Mouse (Mus musculus): ENCODE results near the gene Tesk1. TPM values are rescaled to one million over a fixed set of nuclear protein-coding genes. Genes with fewer than 3 reads are reported as not detected.

Tesk1 gene
- 82.2 and 96.7 TPM in 2 replicates for polyA plus RNA-seq (2012; rRNA removed; ENCODE audit: low replicate concordance)

DNA sequence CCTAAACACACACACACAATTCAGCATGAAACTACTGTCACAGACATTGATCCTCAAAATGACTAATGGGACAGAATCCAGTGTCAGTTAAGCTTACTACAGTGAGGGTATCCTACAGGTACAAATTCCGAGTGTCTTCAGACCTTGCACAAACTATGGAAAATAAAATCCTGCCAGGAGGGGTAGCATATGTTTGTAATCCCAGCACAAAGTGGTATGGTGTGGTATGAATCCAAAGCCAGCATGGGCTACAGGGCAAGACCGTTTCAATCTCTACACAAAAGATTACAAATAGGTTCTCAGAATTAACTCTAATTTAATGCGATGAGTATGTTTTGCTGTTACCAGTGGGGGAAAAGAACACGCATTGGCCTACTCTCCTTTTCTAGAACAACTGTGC, at the start of gene Tesk1:
TSS of gene Tesk1 (plus strand) at position 301 of the 400 bp plus-strand sequence.

DNA sequence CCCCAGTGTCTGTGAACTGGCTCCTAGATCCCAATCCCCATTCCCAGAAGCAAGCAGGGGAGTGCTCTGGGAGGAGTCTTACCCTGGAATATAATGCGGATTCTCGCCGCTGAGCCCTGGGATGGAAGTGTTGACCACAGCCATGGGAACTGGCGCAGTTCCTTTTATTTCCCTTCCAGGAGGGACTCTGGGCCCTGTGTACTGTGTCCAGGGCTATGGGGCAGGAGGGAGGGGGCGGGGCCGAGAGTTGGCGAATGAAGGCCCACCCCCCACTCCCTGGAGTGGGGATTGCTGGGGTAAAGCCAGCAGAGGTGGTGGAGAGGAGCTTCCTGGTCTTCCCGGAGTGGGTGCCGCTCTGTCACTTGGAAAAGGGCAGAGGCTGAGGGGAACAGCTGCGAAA, 12.8 kb upstream of the Tesk1 start, which contains the start of gene Fam166b:
TSS of gene Fam166b (minus strand) at position 189 of the 400 bp plus-strand sequence.

DNA sequence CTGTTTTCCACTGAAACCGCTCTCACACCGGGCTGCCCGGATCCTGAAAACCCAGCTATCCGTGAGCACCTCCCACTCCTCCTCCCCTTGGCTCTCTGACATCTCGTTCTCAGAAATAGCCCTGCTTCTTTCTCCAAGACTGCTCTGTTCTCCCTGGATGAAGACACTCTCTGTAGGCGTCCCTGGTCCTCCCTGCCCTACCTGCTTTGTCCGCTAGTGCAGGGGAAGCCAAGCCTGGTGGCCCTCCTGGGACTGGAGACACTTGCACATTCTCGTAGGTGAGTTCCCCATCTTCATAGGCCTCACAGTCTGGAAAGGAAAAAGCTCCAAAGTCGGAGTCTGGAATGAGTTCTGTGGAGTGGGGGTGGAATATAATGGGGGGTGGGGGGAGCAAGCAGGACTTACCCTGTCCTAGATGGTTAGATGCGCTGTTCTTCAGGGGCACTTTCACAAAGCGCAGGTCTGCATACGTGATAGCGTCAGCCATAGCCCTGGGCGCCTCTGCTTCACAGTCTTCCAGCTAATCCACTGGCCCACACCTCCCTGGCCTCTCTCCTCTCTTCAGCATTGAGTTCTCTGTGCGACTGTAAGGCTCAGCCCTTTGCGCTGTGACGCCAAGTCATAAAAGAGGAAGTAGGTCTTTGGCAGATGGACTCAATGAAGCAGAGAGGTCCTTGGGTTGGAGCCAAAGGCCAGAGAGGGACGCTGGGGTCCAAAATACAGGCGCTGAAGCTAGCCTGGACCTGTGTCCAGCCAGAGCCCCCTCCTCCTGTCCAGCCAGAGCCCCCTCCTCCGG, 12.5 kb downstream of the Tesk1 start, which contains the start of gene Cd72:
TSS of gene Cd72 (minus strand) at position 588 of the 796 bp plus-strand sequence.

DNA sequence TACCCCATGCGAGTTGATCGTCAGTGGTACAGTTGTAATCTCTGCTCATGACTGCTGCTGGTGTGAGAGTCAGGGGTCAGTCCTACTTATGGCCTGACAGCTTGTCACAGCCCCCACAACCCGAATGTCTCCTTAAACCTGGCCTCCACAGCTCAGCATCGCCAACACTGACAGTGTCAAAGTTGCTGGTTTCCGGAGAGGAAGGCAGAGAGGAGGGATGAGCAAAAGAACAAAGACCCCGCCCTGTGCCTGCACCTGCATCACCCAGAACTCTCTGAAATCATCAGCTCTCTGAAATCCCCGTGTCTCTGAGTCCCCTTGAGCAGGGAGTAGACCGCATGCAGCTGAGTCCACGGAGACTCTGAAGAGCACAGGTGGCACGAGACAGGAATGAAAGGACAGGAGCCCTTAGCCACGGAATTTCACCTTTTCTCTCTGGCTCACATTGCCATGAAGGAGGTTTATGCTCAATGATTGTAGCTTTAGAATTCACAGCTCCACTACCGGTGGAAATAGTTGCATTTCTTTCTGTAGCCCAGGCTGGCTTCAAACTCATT, 41.9 kb downstream of the Tesk1 start, which contains the start of gene Sit1:
TSS of gene Sit1 (minus strand) at position 200 of the 557 bp plus-strand sequence.

GRCm38 (mm10) chr4:43492821-43493185, 51.1 kb downstream of the Tesk1 start, which contains the start of gene Ccdc107:
Gene Ccdc107, plus strand, starts transcription at chr4:43492900.

Other genes starting within 250 kb of the Tesk1 start
- not detected in 2 replicates for gene Atp8b5, start 174.8 kb upstream of the Tesk1 start, polyA plus RNA-seq (2012; rRNA removed; ENCODE audit: low replicate concordance)
- gene Rusc2, start 60.0 kb upstream of the Tesk1 start, polyA plus RNA-seq (2012; rRNA removed; ENCODE audit: low replicate concordance) = 8.1 and 9.9 TPM in 2 replicates
- gene Fam166b, start 12.8 kb upstream of the Tesk1 start, polyA plus RNA-seq (2012; rRNA removed; ENCODE audit: low replicate concordance) = 0.15 and 0.32 TPM in 2 replicates
- gene Cd72, start 12.7 kb downstream of the Tesk1 start, polyA plus RNA-seq (2012; rRNA removed; ENCODE audit: low replicate concordance) = 2.3 and 3.4 TPM in 2 replicates
- gene Sit1, start 41.8 kb downstream of the Tesk1 start, polyA plus RNA-seq (2012; rRNA removed; ENCODE audit: low replicate concordance) = 1.0 and 1.3 TPM in 2 replicates
- 470 and 876 TPM in 2 replicates for gene Ccdc107, start 51.0 kb downstream of the Tesk1 start, polyA plus RNA-seq (2012; rRNA removed; ENCODE audit: low replicate concordance)
- 41.0 and 46.8 TPM in 2 replicates for gene Arhgef39, start 57.8 kb downstream of the Tesk1 start, polyA plus RNA-seq (2012; rRNA removed; ENCODE audit: low replicate concordance)
- gene Car9, start 65.0 kb downstream of the Tesk1 start, polyA plus RNA-seq (2012; rRNA removed; ENCODE audit: low replicate concordance) = 55.7 and 182 TPM in 2 replicates
- 26.4 and 45.4 TPM in 2 replicates for gene Tpm2, start 81.8 kb downstream of the Tesk1 start, polyA plus RNA-seq (2012; rRNA removed; ENCODE audit: low replicate concordance)
- 123 and 169 TPM in 2 replicates for gene Creb3, start 120.4 kb downstream of the Tesk1 start, polyA plus RNA-seq (2012; rRNA removed; ENCODE audit: low replicate concordance)
- 45.3 and 46.9 TPM in 2 replicates for gene Tln1, start 120.8 kb downstream of the Tesk1 start, polyA plus RNA-seq (2012; rRNA removed; ENCODE audit: low replicate concordance)
- 27.0 and 43.1 TPM in 2 replicates for gene Rgp1, start 136.8 kb downstream of the Tesk1 start, polyA plus RNA-seq (2012; rRNA removed; ENCODE audit: low replicate concordance)
- gene Gba2, start 136.9 kb downstream of the Tesk1 start, polyA plus RNA-seq (2012; rRNA removed; ENCODE audit: low replicate concordance) = 6.5 and 8.3 TPM in 2 replicates
- 0.26 TPM in 1 of 2 replicates, not detected in the other for gene Msmp, start 142.6 kb downstream of the Tesk1 start, polyA plus RNA-seq (2012; rRNA removed; ENCODE audit: low replicate concordance)
- gene Npr2, start 190.0 kb downstream of the Tesk1 start, polyA plus RNA-seq (2012; rRNA removed; ENCODE audit: low replicate concordance) = 4.7 and 10.2 TPM in 2 replicates
- gene Spag8, start 211.7 kb downstream of the Tesk1 start, polyA plus RNA-seq (2012; rRNA removed; ENCODE audit: low replicate concordance) = 0.52 and 0.68 TPM in 2 replicates
- 62.8 and 89.1 TPM in 2 replicates for gene Hint2, start 214.5 kb downstream of the Tesk1 start, polyA plus RNA-seq (2012; rRNA removed; ENCODE audit: low replicate concordance)
- 4.5 and 6.5 TPM in 2 replicates for gene Tmem8b, start 227.0 kb downstream of the Tesk1 start, polyA plus RNA-seq (2012; rRNA removed; ENCODE audit: low replicate concordance)
- not detected in 2 replicates for gene Fam221b, start 227.2 kb downstream of the Tesk1 start, polyA plus RNA-seq (2012; rRNA removed; ENCODE audit: low replicate concordance)